Mouse (Mus musculus) ES-Bruce4 (cell line): ENCODE results near the gene Fancc.

Experiments
- CTCF ChIP-seq: IDR thresholded peaks from one replicate; pipeline ENCODE4 v1.8.1; 2011; ENCODE audit warnings: low read depth, low read length
- EP300 ChIP-seq: IDR thresholded peaks from 2 replicates; pipeline ENCODE4 v1.6.1; 2011; ENCODE audit warnings: low read depth, low read length; ENCODE audit not compliant: insufficient read depth

DNA sequence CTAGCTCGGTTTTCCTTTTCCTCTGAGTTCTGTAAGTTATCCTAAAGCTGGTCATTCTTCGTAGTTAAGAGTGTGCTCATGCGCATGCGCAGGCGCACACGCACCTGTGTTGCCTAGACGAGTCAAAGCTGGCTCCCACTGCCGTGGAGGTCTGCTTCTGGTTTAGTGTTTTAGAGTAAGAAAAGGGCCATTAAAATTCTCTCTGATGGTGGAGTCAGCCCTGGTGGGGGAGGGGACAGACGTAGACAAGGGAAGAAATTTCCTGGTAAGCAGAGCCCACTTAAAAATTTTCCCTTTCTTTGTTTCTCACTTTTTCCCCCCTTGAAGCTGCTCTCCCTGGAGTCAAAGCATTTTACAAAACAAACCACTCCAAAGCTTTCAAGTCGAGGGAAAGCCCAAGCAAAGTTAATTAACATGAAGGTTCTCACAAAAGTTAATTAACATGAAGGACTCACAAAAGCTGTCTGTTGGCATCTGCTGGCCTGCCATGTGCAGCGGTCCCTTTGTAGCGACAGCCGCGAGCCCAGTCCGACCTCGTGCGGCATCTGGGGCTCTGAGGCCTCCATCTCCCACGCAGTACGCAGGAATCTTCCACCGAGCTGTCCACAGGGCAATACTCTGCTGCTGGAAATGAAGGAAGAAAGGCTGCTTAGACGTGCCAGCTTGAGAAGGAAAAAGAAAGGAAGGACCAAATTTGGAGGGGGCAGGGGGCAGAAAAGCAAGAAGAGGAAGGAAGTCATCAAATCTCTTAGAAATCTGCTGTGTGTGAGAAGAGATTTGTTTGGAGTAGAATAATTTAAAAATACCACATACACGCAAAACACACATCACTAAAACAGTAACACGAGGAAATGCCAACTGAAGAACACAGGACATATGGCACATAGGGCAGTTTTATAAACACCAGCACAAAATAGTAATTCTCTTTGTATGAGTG is at the start of gene Fancc:
- TF ChIP-seq EP300: no peak
- no peak for TF ChIP-seq CTCF
